Mouse (Mus musculus): ENCODE data around the gene 1600014C23Rik.

Gene 1600014C23Rik

GRCm38 (mm10) chr17:45689120-45689519, 44.5 kb downstream of the 1600014C23Rik start:
- no peak for DNase-seq (ENCODE audit: low read depth, low spot score)

GRCm38 (mm10) chr17:45686716-45687115, 46.9 kb downstream of the 1600014C23Rik start, which contains the start of gene Tmem63b:
Tmem63b (minus strand) TSS chr17:45686905.
- peak; percentile 53 for DNase-seq (ENCODE audit: low read depth, low spot score)

DNA sequence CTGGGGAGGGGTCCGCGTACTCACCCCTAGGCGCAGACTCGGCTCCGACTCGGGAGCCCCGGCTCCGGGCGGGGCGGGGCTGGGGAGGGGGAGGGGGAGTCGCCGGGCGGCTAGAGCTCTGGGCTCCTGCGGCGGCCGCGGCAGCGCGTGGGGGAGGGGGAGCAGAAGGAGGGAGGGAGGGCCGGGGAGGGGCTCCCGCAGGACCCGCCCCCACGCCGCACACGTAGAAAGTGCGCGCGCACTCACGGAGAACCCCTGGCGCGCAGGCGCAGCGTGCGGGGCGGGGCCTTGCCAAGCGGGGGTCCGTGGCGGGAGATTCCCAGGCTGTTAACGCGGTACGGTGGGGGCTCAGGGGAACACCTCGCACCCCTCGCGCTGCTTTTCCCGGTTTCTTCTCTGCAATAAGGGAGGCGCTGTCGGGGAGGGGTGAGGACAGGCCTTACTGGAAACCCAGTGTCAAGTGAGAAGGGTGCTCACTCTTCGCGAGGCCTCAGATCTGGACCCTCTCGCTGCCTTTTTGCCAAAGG, 47.5 kb downstream of the 1600014C23Rik start, which contains the start of gene Mrpl14:
TSS of gene Mrpl14 (plus strand) at position 230 of the 527 bp plus-strand sequence.
- DNase-seq (ENCODE audit: low read depth, low spot score), result peak; percentile 96

DNA sequence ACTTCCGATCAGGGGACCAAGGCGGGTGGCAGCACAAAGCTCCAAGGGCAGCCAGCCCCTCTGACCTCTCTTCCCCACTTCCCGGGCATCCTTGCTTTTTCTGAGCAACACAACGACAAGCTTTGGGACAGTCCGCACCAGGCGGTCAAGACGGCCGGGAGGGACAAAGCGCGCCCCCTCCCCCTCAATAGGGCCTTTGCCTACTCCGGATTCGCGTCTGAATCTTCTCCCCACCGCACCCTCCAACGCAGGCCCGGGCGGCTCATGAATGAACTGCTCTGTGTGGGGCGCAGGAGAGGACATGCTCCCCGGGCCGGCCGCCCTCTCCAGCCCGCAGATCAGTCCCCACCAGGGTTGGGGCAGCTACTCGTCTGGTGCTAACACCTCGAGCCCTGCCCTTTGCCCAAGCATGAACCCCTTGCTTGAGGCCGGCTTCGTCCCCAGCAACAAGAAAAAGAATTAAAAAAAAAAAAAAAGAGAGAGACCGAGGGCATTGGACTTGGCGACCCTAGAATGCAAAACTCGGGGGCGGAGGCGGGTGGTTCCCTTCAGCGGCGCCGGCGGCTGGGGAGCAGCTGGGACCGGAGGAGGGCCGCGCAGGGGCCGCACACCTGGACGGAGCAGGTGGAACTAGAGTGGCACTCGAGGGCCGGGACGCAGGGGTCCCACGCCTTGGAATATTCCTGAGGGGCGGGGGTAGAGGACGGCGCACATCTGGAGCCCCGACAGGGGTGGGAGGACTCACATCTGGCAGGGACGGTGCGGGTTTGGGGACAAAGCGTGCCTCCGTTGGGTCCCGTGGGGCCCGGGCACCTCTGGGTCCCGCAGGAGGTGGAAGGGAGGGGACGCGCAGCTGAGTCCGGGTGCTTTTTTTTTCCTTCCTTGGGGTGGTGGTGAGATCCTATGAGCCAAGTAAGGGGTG, 48.2 kb downstream of the 1600014C23Rik start:
- DNase-seq (ENCODE audit: low read depth, low spot score), result peak; percentile 49

DNA sequence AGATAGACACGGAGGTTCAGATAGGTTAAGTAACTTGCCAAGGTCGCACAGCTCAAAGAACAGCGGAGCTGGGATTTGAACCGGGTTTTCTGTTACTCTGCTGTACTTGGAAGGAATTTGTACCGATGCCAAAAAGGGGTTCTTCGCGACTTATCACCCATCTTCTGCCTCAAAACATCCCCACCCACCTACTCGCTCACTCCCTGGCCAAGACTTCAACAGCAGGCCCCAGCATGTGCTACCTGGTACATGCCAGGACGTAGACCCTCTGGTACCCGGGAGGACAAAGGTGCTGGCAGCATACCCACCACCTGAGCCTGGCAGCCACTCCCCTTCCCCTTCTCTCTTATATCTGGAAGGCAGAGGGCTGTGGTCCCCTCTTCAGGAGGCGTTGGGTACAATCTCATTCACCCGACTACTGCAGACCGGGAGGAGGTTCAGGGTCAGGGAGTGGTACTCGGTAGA, 48.9 kb downstream of the 1600014C23Rik start:
- no peak for DNase-seq (ENCODE audit: low read depth, low spot score)
